Mouse (Mus musculus) macrophage (primary cell): ENCODE results near the gene Cd164l2. TPM values are rescaled to one million over a fixed set of nuclear protein-coding genes. Genes with fewer than 3 reads are reported as not detected.

ENCODE experiments used
- H3K27ac ChIP-seq: fragments of 350-480 bp; formaldehyde crosslinking; 2 replicates; pipeline ENCODE4 v1.9.0; 2021
- H3K36me3 ChIP-seq: fragments of 350-480 bp; formaldehyde crosslinking; 2 replicates; pipeline ENCODE4 v1.9.0; 2021; ENCODE audit errors: inconsistent target
- H3K4me3 ChIP-seq: fragments of 350-480 bp; formaldehyde crosslinking; 2 replicates; pipeline ENCODE4 v1.9.0; 2021; ENCODE audit errors: inconsistent target
- H3K79me2 ChIP-seq: fragments of 350-480 bp; formaldehyde crosslinking; 2 replicates; pipeline ENCODE4 v1.9.0; 2021; ENCODE audit errors: inconsistent target
- whole genome bisulfite sequencing: methylation state at CpG from one replicate; pipeline ENCODE4 v1.1.7; 2026; ENCODE audit warnings: inconsistent platforms; ENCODE audit not compliant: missing documents; 5-methylcytosine and 5-hydroxymethylcytosine counted together
- polyA plus RNA-seq: library from polyadenylated mRNA; stranded (reverse); fragments of 250-400 nt; gene quantifications from 3 replicates; pipeline ENCODE4 v1.2.4, GENCODE M21; 2018; ENCODE audit warnings: inconsistent platforms

Cd164l2 gene
- polyA plus RNA-seq, 1 experiment from 2014 or later, result not detected

GRCm38 (mm10) chr4:133221701-133222100 lies 9.8 kb downstream of the Cd164l2 start:
- Histone ChIP-seq H3K79me2 (no peaks in the 10 kb centered on the region), H3K4me3 (no peak overlapping the region), H3K36me3 (no peaks in the 10 kb centered on the region), H3K27ac (no peak overlapping the region)
- 81% methylated on average over 8 of the region's 8 CpGs for WGBS

- WGBS, result 92% methylated on average over 5 of the region's 5 CpGs
- no peaks in the 10 kb centered on the region for H3K79me2 ChIP-seq
- H3K27ac ChIP-seq, result no peak overlapping the region
- no peaks in the 10 kb centered on the region for H3K36me3 ChIP-seq
- no peak overlapping the region for H3K4me3 ChIP-seq
Observed at GRCm38 (mm10) chr4:133223875-133224274, 11.9 kb downstream of the Cd164l2 start.

GRCm38 (mm10) chr4:133226073-133226472 lies 14.1 kb downstream of the Cd164l2 start:
- H3K27ac ChIP-seq, result no peak overlapping the region
- no peaks in the 10 kb centered on the region for H3K36me3 ChIP-seq
- 82% methylated on average over 10 of the region's 10 CpGs for WGBS
- no peak overlapping the region for H3K4me3 ChIP-seq
- no peaks in the 10 kb centered on the region for H3K79me2 ChIP-seq

GRCm38 (mm10) chr4:133227636-133228035 lies 15.7 kb downstream of the Cd164l2 start:
- Histone ChIP-seq H3K36me3 (no peaks in the 10 kb centered on the region), H3K79me2 (no peaks in the 10 kb centered on the region), H3K4me3 (no peak overlapping the region), H3K27ac (no peak overlapping the region)
- WGBS, result 71% methylated on average over 8 of the region's 8 CpGs

GRCm38 (mm10) chr4:133229582-133229981 lies 17.7 kb downstream of the Cd164l2 start:
- no peak overlapping the region for H3K27ac ChIP-seq
- no peak overlapping the region for H3K4me3 ChIP-seq
- 90% methylated on average over 8 of the region's 8 CpGs for WGBS
- no peaks in the 10 kb centered on the region for H3K36me3 ChIP-seq
- H3K79me2 ChIP-seq, result no peaks in the 10 kb centered on the region

GRCm38 (mm10) chr4:133233285-133233976 lies 21.5 kb downstream of the Cd164l2 start:
- no peak overlapping the region for H3K27ac ChIP-seq
- H3K36me3 ChIP-seq, result no peaks in the 10 kb centered on the region
- H3K79me2 ChIP-seq, result no peaks in the 10 kb centered on the region
- 55% methylated on average over 10 of the region's 10 CpGs for WGBS
- H3K4me3 ChIP-seq, result no peak overlapping the region

- 87% methylated on average over 5 of the region's 5 CpGs for WGBS
- Histone ChIP-seq H3K79me2 (no peaks in the 10 kb centered on the region), H3K27ac (no peak overlapping the region), H3K4me3 (no peak overlapping the region), H3K36me3 (no peaks in the 10 kb centered on the region)
Observed at GRCm38 (mm10) chr4:133234771-133235170, 22.8 kb downstream of the Cd164l2 start.

- Histone ChIP-seq H3K79me2 (no peaks in the 10 kb centered on the region), H3K36me3 (no peaks in the 10 kb centered on the region), H3K27ac (no peak overlapping the region), H3K4me3 (no peak overlapping the region)
- 95% methylated on average over 5 of the region's 5 CpGs for WGBS
Observed at GRCm38 (mm10) chr4:133235415-133235814, 23.5 kb downstream of the Cd164l2 start.

- 0% methylated on average over 4 of the region's 4 CpGs for WGBS
- H3K27ac ChIP-seq, result no peak overlapping the region
- no peak overlapping the region for H3K4me3 ChIP-seq
- no peaks in the 10 kb centered on the region for H3K79me2 ChIP-seq
- H3K36me3 ChIP-seq, result no peaks in the 10 kb centered on the region
Observed at GRCm38 (mm10) chr4:133237911-133238310, 26.0 kb downstream of the Cd164l2 start.

GRCm38 (mm10) chr4:133240490-133240921 lies 28.6 kb downstream of the Cd164l2 start, which contains the start of gene Map3k6:
TSS of gene Map3k6 (plus strand) at chr4:133240818.
- Histone ChIP-seq H3K4me3 (peak within 1 kb of the TSS; percentile 32), H3K36me3 (no peaks in the 10 kb centered on the region), H3K79me2 (no peaks in the 10 kb centered on the region), H3K27ac (peak within 1 kb of the TSS; percentile 49)
- 9% methylated on average over 16 of the region's 16 CpGs for WGBS

GRCm38 (mm10) chr4:133240934-133241908 lies 29.3 kb downstream of the Cd164l2 start:
- Histone ChIP-seq H3K4me3 (peak overlapping the region; percentile 32), H3K36me3 (no peaks in the 10 kb centered on the region), H3K79me2 (no peaks in the 10 kb centered on the region), H3K27ac (peak overlapping the region; percentile 49)
- WGBS, result under 1% methylated on average over 70 of the region's 78 CpGs

- 49% methylated on average over 10 of the region's 11 CpGs for WGBS
- Histone ChIP-seq H3K27ac (peak overlapping the region; percentile 15; the same call in 1 of the 2 replicates), H3K36me3 (no peaks in the 10 kb centered on the region), H3K79me2 (no peaks in the 10 kb centered on the region), H3K4me3 (peak overlapping the region; percentile 28; the same call in 1 of the 2 replicates)
Observed at GRCm38 (mm10) chr4:133241910-133242309, 30.0 kb downstream of the Cd164l2 start.

GRCm38 (mm10) chr4:133242710-133243109 lies 30.8 kb downstream of the Cd164l2 start:
- H3K4me3 ChIP-seq, result no peak overlapping the region
- no peaks in the 10 kb centered on the region for H3K36me3 ChIP-seq
- no peaks in the 10 kb centered on the region for H3K79me2 ChIP-seq
- H3K27ac ChIP-seq, result no peak overlapping the region
- WGBS, result 95% methylated on average over 9 of the region's 9 CpGs

- Histone ChIP-seq H3K27ac (no peak overlapping the region), H3K79me2 (no peaks in the 10 kb centered on the region), H3K4me3 (no peak overlapping the region), H3K36me3 (no peaks in the 10 kb centered on the region)
- 93% methylated on average over 12 of the region's 13 CpGs for WGBS
Observed at GRCm38 (mm10) chr4:133243538-133243937, 31.6 kb downstream of the Cd164l2 start.

- H3K4me3 ChIP-seq, result no peak overlapping the region
- H3K36me3 ChIP-seq, result no peaks in the 10 kb centered on the region
- H3K27ac ChIP-seq, result no peak overlapping the region
- H3K79me2 ChIP-seq, result no peaks in the 10 kb centered on the region
- WGBS, result 42% methylated on average over 1 of the region's 1 CpGs
Observed at GRCm38 (mm10) chr4:133244289-133244688, 32.4 kb downstream of the Cd164l2 start.
